Mouse (Mus musculus) limb, embryonic 14.5 days (tissue): ENCODE results near the gene Lilr4b. TPM values are rescaled to one million over a fixed set of nuclear protein-coding genes. Genes with fewer than 3 reads are reported as not detected.
"Not testable (repeated sequence)": the region's sequence is repeated elsewhere in the genome, so short reads cannot be mapped to it uniquely, and the experiment has no call there.

Source experiments
- ATAC-seq: fragments of 200-750 bp; cut with Nextera tagmentation; 2 replicates; pipeline ENCODE4 v1.8.0; 2017; ENCODE audit warnings: low read depth, moderate number of reproducible peaks, moderate TSS enrichment; ENCODE audit not compliant: low FRiP score
- DNase-seq: peaks from one replicate; pipeline ENCODE4 v3.0.0-alpha.2; 2015; ENCODE audit warnings: low spot score
- H3K27ac ChIP-seq: fragments of 300-500 bp; sonication (generic); replicated peaks from 2 replicates; pipeline ENCODE4 v1.5.1; 2014; ENCODE audit warnings: low read depth, mild to moderate bottlenecking, low read length, moderate library complexity, mixed read lengths
- H3K27me3 ChIP-seq: fragments of 300-500 bp; sonication (generic); 2 replicates; pipeline ENCODE4 v1.6.1; 2014; ENCODE audit warnings: low read length, mixed read lengths; ENCODE audit not compliant: control insufficient read depth, insufficient read depth
- H3K36me3 ChIP-seq: fragments of 300-500 bp; sonication (generic); 2 replicates; pipeline ENCODE4 v1.6.1; 2014; ENCODE audit warnings: mild to moderate bottlenecking, low read length, moderate library complexity, mixed read lengths; ENCODE audit not compliant: control insufficient read depth, insufficient read depth
- H3K4me1 ChIP-seq: fragments of 300-500 bp; sonication (generic); 2 replicates; pipeline ENCODE4 v1.6.1; 2014; ENCODE audit warnings: antibody characterized with exemption, low read length, mixed read lengths; ENCODE audit not compliant: control insufficient read depth, insufficient read depth
- H3K4me2 ChIP-seq: fragments of 300-500 bp; sonication (generic); replicated peaks from 2 replicates; pipeline ENCODE4 v1.6.1; 2014; ENCODE audit warnings: low read depth, mild to moderate bottlenecking, low read length, moderate library complexity; ENCODE audit not compliant: severe bottlenecking
- H3K4me3 ChIP-seq: fragments of 300-500 bp; sonication (generic); replicated peaks from 2 replicates; pipeline ENCODE4 v1.5.1; 2014; ENCODE audit warnings: low read length
- H3K9ac ChIP-seq: fragments of 300-500 bp; sonication (generic); 2 replicates; pipeline ENCODE4 v1.6.1; 2014; ENCODE audit warnings: mild to moderate bottlenecking, low read depth, low read length, moderate library complexity; ENCODE audit not compliant: severe bottlenecking
- H3K9me3 ChIP-seq: fragments of 300-500 bp; sonication (generic); 2 replicates; pipeline ENCODE4 v1.6.1; 2016; ENCODE audit warnings: low read length; ENCODE audit not compliant: control insufficient read depth
- POLR2A ChIP-seq: fragments of 200-500 bp; IDR thresholded peaks from 2 replicates; pipeline ENCODE4 v1.8.0; 2012; ENCODE audit warnings: inconsistent platforms, mild to moderate bottlenecking, moderate library complexity, borderline replicate concordance; ENCODE audit not compliant: insufficient read depth, insufficient read length; ENCODE audit errors: extremely low read depth
- WGBS: fragments of 180-500 bp; shearing (Covaris S2); extraction: QIAGEN DNeasy Blood & Tissue Kit; methylation state at CpG from one replicate; pipeline ENCODE4 v1.1.7; 2014; 5-methylcytosine and 5-hydroxymethylcytosine counted together
- polyA plus RNA-seq, 2 experiments: library from polyadenylated mRNA; depleted of rRNA in 1 of 2; stranded (reverse) in 1 of 2; unstranded in 1 of 2; fragments of >200 nt; fragmentation: Nextera tagmentation in 1 of 2; extraction: Ambion mirVana in 1 of 2; gene quantifications; 2 replicates each; pipeline versions ENCODE4 v1.2.1 to v1.2.3; 2012 to 2014

The Lilr4b gene
- polyA plus RNA-seq (2012; rRNA removed), result 1.3 TPM in 2 replicates
- polyA plus RNA-seq (2014; fragmentation: Nextera tagmentation; extraction: Ambion mirVana), result 0.76 and 1.1 TPM in 2 replicates

- H3K4me3 ChIP-seq, H3K27ac ChIP-seq, H3K4me2 ChIP-seq, H3K36me3 ChIP-seq, H3K27me3 ChIP-seq, H3K9me3 ChIP-seq, DNase-seq, ATAC-seq, H3K9ac ChIP-seq, H3K4me1 ChIP-seq: not testable (repeated sequence)
- 90% methylated on average over 1 of the region's 3 CpGs for WGBS
Observed at GRCm38 (mm10) chr10:51480397-51480796, at the start of gene Lilr4b, which contains the start of gene Gm49339. TSS of gene Lilr4b (plus strand) at chr10:51480632. TSS of gene Gm49339 (plus strand) at chr10:51480612.

GRCm38 (mm10) chr10:51432940-51433339, 47.5 kb upstream of the Lilr4b start:
- H3K27ac ChIP-seq, result no peak overlapping the region
- no peak for ATAC-seq
- H3K4me2 ChIP-seq, result no peak overlapping the region
- no peak overlapping the region for H3K4me3 ChIP-seq
- H3K36me3 ChIP-seq, result no peaks in the 10 kb centered on the region
- H3K9me3 ChIP-seq, result no peaks in the 10 kb centered on the region
- H3K27me3 ChIP-seq, result no peaks in the 10 kb centered on the region
- no peak overlapping the region for H3K9ac ChIP-seq
- H3K4me1 ChIP-seq, result no peaks in the 10 kb centered on the region
- TF ChIP-seq POLR2A, result no peak
- DNase-seq, result no peak

- Histone ChIP-seq H3K27ac (no peak overlapping the region), H3K4me2 (no peak overlapping the region), H3K9ac (no peak overlapping the region), H3K4me1 (no peaks in the 10 kb centered on the region), H3K36me3 (no peaks in the 10 kb centered on the region), H3K4me3 (no peak overlapping the region), H3K9me3 (no peaks in the 10 kb centered on the region), H3K27me3 (no peaks in the 10 kb centered on the region)
- DNase-seq (no peak), ATAC-seq (no peak)
- TF ChIP-seq POLR2A, result no peak
- 82% methylated on average over 3 of the region's 3 CpGs for WGBS
Observed at GRCm38 (mm10) chr10:51435684-51436083, 44.7 kb upstream of the Lilr4b start.

- DNase-seq (no peak), ATAC-seq (no peak)
- no peak for TF ChIP-seq POLR2A
- no peaks in the 10 kb centered on the region for H3K4me1 ChIP-seq
- WGBS, result 76% methylated on average over 4 of the region's 4 CpGs
- H3K27ac ChIP-seq, result no peak overlapping the region
- H3K9me3 ChIP-seq, result no peaks in the 10 kb centered on the region
- H3K9ac ChIP-seq, result no peak overlapping the region
- H3K4me2 ChIP-seq, result no peak overlapping the region
- no peaks in the 10 kb centered on the region for H3K36me3 ChIP-seq
- H3K27me3 ChIP-seq, result no peaks in the 10 kb centered on the region
- no peak overlapping the region for H3K4me3 ChIP-seq
Observed at GRCm38 (mm10) chr10:51451610-51452009, 28.8 kb upstream of the Lilr4b start.

DNA sequence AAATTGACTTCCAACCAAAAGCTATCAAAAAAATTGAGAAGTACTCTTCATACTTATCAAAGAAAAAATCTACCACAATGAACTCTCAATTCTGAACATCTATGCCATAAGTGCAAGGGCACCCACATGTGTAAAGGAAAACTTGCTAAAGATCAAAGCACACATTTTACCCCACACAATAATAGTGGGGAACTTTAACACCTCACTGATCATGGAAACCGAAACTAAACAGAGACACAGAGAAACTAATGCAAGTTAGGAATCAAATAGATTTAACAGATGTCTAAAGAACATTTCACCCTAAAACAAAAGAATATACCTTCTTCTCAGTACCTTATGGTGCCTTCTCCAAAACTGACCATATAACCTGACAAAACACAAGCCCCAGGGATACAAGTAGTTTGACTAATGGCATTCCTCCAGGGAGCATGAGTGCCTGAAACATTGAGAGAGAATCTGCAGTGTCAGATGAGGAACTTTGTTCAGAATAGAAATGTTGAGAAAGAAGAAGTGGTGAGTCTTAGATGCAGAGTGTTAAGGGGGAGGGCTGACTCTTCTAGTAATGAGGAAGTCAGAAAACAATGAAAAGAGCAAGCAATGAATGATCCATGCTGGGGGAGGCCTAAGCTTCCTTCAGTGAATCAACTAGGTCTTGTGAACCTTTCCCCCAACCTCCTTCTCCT, 26.7 kb upstream of the Lilr4b start:
- Histone ChIP-seq H3K36me3 (no peaks in the 10 kb centered on the region), H3K4me2 (no peak overlapping the region), H3K27ac (no peak overlapping the region), H3K9ac (no peak overlapping the region), H3K27me3 (no peaks in the 10 kb centered on the region), H3K9me3 (no peaks in the 10 kb centered on the region), H3K4me1 (no peaks in the 10 kb centered on the region), H3K4me3 (no peak overlapping the region)
- WGBS, result 88% methylated on average over 1 of the region's 1 CpGs
- no peak for TF ChIP-seq POLR2A
- ATAC-seq, result no peak
- DNase-seq, result no peak
